Mouse (Mus musculus) thymus, adult 2 months (tissue): ENCODE measurements at regions not wholly inside any gene's neighbourhood (a gene's known extent, or its start where the extent isn't known, plus 50 kb on each side); places are given as distances from the start of the nearest gene placed in this dataset.
A peak's percentile ranks its signal among the peaks of the same experiment; 100 is the strongest.

ENCODE experiments used
- DNase-seq: peaks from one replicate; pipeline ENCODE4 v3.0.0; 2021
- H3K27ac ChIP-seq: fragments of 200-500 bp; 2 replicates; pipeline ENCODE4 v1.5.1; 2012; ENCODE audit warnings: low read length, control low read depth; ENCODE audit not compliant: control insufficient read depth, insufficient read depth
- H3K27me3 ChIP-seq: fragments of 200-500 bp; 2 replicates; pipeline ENCODE4 v1.6.1; 2012; ENCODE audit warnings: mild to moderate bottlenecking, low read length, moderate library complexity, mixed read lengths; ENCODE audit not compliant: control insufficient read depth, insufficient read depth
- H3K36me3 ChIP-seq: fragments of 200-500 bp; 2 replicates; pipeline ENCODE4 v1.6.1; 2012; ENCODE audit warnings: mild to moderate bottlenecking, low read length, moderate library complexity; ENCODE audit not compliant: control insufficient read depth, insufficient read depth
- H3K4me1 ChIP-seq: fragments of 200-500 bp; replicated peaks from 2 replicates; pipeline ENCODE4 v1.6.1; 2012; ENCODE audit warnings: low read length; ENCODE audit not compliant: control insufficient read depth, insufficient read depth
- H3K4me3 ChIP-seq: fragments of 200-500 bp; 2 replicates; pipeline ENCODE4 v1.5.1; 2012; ENCODE audit warnings: mild to moderate bottlenecking, low read length, control low read depth, moderate library complexity; ENCODE audit not compliant: control insufficient read depth, insufficient read depth
- CTCF ChIP-seq: fragments of 200-500 bp; IDR thresholded peaks from 2 replicates; pipeline ENCODE4 v1.5.1; 2012; ENCODE audit warnings: mild to moderate bottlenecking, control low read depth, low read length, moderate library complexity, borderline replicate concordance; ENCODE audit not compliant: control insufficient read depth, poor library complexity, insufficient read depth; ENCODE audit errors: extremely low read depth
- POLR2A ChIP-seq: fragments of 200-500 bp; IDR thresholded peaks from 2 replicates; pipeline ENCODE4 v1.6.1; 2012; ENCODE audit warnings: mild to moderate bottlenecking, low read length, control low read depth, moderate library complexity; ENCODE audit not compliant: control insufficient read depth, poor library complexity, insufficient read depth; ENCODE audit errors: extremely low read depth
- WGBS: fragments of 180-500 bp; shearing (Covaris S2); methylation state at CpG from one replicate; pipeline ENCODE4 v1.1.7; 2018; 5-methylcytosine and 5-hydroxymethylcytosine counted together

DNA sequence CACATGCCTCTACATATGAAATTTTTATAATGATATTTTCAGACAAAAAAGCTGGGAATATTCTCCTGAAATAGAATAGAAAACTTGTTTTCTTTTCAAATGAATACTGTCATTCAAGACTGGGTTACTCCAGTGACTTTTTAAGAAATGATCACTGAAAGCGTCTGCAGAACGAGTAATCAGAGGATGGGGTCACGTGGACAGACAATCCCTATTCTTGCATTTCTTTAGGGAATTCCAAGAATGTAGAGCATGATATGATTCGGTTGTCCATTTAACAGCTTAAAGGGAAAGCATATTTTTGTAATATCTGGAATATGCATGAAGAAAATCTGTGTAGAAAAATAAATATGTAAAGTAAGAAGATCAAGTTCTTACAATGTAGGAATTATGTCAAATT, 65.6 kb downstream of the 4933402N22Rik start:
- no peak for DNase-seq
- WGBS = 93% methylated on average over 4 of the region's 4 CpGs
- Histone ChIP-seq H3K36me3 (no peaks in the 10 kb centered on the region), H3K4me3 (no peak overlapping the region), H3K27me3 (no peaks in the 10 kb centered on the region), H3K27ac (no peak overlapping the region), H3K4me1 (no peaks in the 10 kb centered on the region)
- TF ChIP-seq POLR2A (no peak), CTCF (no peak)

GRCm38 (mm10) chr5:11989140-11989539, 71.3 kb downstream of the 4933402N22Rik start:
- no peak for DNase-seq
- no peak overlapping the region for H3K27ac ChIP-seq
- TF ChIP-seq POLR2A = no peak
- no peak for TF ChIP-seq CTCF
- H3K4me3 ChIP-seq = no peak overlapping the region
- H3K27me3 ChIP-seq = no peaks in the 10 kb centered on the region
- 92% methylated on average over 5 of the region's 5 CpGs for WGBS
- no peaks in the 10 kb centered on the region for H3K36me3 ChIP-seq
- H3K4me1 ChIP-seq = no peaks in the 10 kb centered on the region

GRCm38 (mm10) chr5:12000777-12001176, 82.9 kb downstream of the 4933402N22Rik start:
- TF ChIP-seq POLR2A (no peak), CTCF (no peak)
- Histone ChIP-seq H3K4me1 (no peaks in the 10 kb centered on the region), H3K27me3 (no peaks in the 10 kb centered on the region), H3K36me3 (no peaks in the 10 kb centered on the region), H3K27ac (no peak overlapping the region), H3K4me3 (no peak overlapping the region)
- no peak for DNase-seq

GRCm38 (mm10) chr5:12006473-12006872, 88.6 kb downstream of the 4933402N22Rik start:
- H3K36me3 ChIP-seq = no peaks in the 10 kb centered on the region
- no peaks in the 10 kb centered on the region for H3K27me3 ChIP-seq
- no peak overlapping the region for H3K27ac ChIP-seq
- no peak for DNase-seq
- 91% methylated on average over 3 of the region's 3 CpGs for WGBS
- TF ChIP-seq POLR2A (no peak), CTCF (no peak)
- no peaks in the 10 kb centered on the region for H3K4me1 ChIP-seq
- H3K4me3 ChIP-seq = no peak overlapping the region

DNA sequence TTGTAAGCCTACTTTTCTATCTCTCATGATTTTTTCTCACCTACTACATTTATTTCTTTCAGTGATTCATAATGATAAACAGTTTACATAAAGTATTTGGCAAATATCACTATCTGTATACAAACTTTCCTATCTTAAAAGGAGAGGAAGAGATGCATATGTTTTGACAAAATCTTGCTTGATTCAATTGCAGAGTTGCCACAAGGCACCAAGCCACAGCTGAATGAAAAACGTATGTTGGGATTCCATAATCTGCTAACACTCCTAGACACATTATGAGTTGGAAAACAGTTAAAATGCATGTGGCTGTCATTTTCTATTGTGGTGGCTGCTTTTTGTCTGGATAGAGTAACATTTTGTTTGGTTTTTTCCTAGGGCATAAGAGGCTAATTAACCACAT, 98.5 kb downstream of the 4933402N22Rik start:
- Histone ChIP-seq H3K27ac (no peak overlapping the region), H3K4me1 (no peaks in the 10 kb centered on the region), H3K27me3 (no peaks in the 10 kb centered on the region), H3K4me3 (no peak overlapping the region), H3K36me3 (no peaks in the 10 kb centered on the region)
- TF ChIP-seq CTCF = no peak
- no peak for TF ChIP-seq POLR2A
- DNase-seq = no peak
- WGBS = 93% methylated on average over 1 of the region's 1 CpGs

DNA sequence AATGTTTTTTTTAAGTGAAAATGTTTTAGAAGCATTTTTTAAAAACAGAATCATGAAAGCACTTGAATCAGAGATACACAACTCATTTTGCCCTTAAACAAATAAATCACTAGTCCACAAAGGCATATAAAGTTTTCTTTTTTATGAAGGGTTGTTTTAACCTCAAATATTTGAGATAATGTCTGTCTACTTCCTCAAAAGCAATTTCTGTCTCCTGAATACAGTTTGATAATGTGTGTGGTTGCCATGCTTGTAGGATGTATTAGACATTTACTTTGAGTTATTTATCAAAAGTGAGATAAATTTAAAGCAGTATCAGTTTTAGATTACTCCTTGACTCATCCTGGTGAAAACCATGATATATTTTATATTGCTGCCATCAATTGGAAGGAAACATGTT, 102.6 kb downstream of the 4933402N22Rik start:
- DNase-seq = no peak
- no peaks in the 10 kb centered on the region for H3K36me3 ChIP-seq
- H3K27me3 ChIP-seq = no peaks in the 10 kb centered on the region
- no peak overlapping the region for H3K27ac ChIP-seq
- no peak overlapping the region for H3K4me3 ChIP-seq
- no peaks in the 10 kb centered on the region for H3K4me1 ChIP-seq
- TF ChIP-seq CTCF = no peak

DNA sequence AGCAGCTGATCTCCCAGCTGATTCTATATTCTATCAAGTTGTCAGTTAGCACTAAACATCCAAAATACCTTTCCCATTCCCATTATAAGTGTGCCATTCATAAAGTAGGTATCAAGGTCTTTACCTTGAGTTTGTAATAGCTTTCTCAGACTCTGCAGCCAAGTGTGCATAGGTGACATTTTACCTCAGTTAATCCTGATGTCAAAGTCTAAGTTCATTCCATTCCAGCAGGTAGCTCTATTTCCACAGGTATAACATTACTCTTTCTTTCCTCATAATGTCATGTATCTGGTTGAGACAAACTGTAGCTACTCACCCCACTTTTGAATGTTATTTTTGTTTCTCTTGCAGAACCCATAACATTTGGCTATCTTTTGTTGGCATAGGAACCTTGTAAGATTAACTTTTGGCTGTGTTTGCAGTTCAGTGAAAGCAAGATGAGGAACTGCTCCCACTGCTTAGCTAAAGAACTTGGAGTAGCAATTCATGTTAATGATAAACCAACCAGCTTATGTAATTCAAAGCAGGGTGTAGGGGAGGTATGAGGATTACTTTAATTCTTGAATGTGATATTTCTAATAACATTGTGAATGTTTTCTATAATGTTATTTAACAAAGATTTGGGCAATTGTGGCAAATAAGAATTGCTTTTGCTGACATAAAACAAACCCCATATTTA, 107.0 kb downstream of the 4933402N22Rik start:
- DNase-seq = no peak
- TF ChIP-seq POLR2A (no peak), CTCF (no peak)
- no peak overlapping the region for H3K27ac ChIP-seq
- H3K4me1 ChIP-seq = no peaks in the 10 kb centered on the region
- no peak overlapping the region for H3K4me3 ChIP-seq
- no peaks in the 10 kb centered on the region for H3K27me3 ChIP-seq
- H3K36me3 ChIP-seq = no peaks in the 10 kb centered on the region

DNA sequence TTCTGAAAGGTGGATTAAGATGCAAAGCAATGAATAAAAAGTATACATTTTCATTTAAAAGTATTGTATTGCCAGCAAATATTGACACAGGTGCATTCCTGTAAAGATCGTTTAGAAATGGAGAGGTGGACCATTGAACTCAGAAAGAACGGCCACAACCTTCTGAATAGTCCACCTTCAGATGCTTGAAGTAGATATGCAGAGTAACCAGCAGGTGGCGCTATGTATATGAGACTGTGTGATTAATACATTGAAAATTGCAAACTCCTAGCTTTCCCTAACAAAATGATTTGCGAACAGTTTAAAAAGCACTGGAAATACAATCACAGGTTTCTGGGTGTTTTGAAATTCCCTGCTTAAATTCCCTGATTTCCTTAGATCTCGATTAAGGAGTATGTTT, 112.2 kb downstream of the 4933402N22Rik start:
- no peak overlapping the region for H3K27ac ChIP-seq
- no peak overlapping the region for H3K4me3 ChIP-seq
- TF ChIP-seq POLR2A = no peak
- no peak for TF ChIP-seq CTCF
- no peaks in the 10 kb centered on the region for H3K27me3 ChIP-seq
- H3K36me3 ChIP-seq = no peaks in the 10 kb centered on the region
- no peaks in the 10 kb centered on the region for H3K4me1 ChIP-seq
- WGBS = 19% methylated on average over 5 of the region's 5 CpGs
- peak; percentile 14 for DNase-seq
